Mouse (Mus musculus) CH12.LX (cell line): Measurements from ENCODE around the gene Prickle4. TPM values are rescaled to one million over a fixed set of nuclear protein-coding genes. Genes with fewer than 3 reads are reported as not detected.

Experiments
- DNase-seq: peaks from one replicate; pipeline ENCODE4 v3.0.0-alpha.2; 2013; ENCODE audit errors: extremely low read depth
- H3K27ac ChIP-seq: 2 replicates; pipeline ENCODE4 v1.5.1; 2012; ENCODE audit warnings: low read depth, mild to moderate bottlenecking, control low read depth, moderate library complexity; ENCODE audit not compliant: insufficient read depth
- H3K27me3 ChIP-seq: replicated peaks from 2 replicates; pipeline ENCODE3; 2012; ENCODE audit warnings: inconsistent platforms
- H3K36me3 ChIP-seq, 2 experiments: replicated peaks in 1 of 2; 2 replicates each; pipeline versions ENCODE3 to v1.6.1; 2012; ENCODE audit warnings: inconsistent platforms in 1 of 2, low read length in 1 of 2, mild to moderate bottlenecking in 1 of 2, mixed read lengths in 1 of 2, moderate library complexity in 1 of 2; ENCODE audit not compliant: control insufficient read depth in 1 of 2, insufficient read depth in 1 of 2
- H3K4me1 ChIP-seq, 2 experiments: 2 replicates each; pipeline ENCODE4 v1.6.1; 2012; ENCODE audit warnings: inconsistent platforms in 1 of 2, moderate library complexity in 1 of 2; ENCODE audit not compliant: insufficient read depth in 2 of 2, control insufficient read depth in 1 of 2
- H3K4me2 ChIP-seq: 2 replicates; pipeline ENCODE4 v1.6.1; 2012; ENCODE audit warnings: low read depth, mild to moderate bottlenecking, control low read depth; ENCODE audit not compliant: poor library complexity, insufficient read depth, severe bottlenecking
- H3K4me3 ChIP-seq, 3 experiments: fragments of 150-350 bp in 1 of 3; sonication (generic) in 1 of 3; replicated peaks in 1 of 3; 2 replicates each; pipeline versions ENCODE3 to v1.5.1; 2011 to 2012; ENCODE audit warnings: low read depth in 2 of 3, low read length in 2 of 3, mild to moderate bottlenecking in 2 of 3, moderate library complexity in 2 of 3, control low read depth in 1 of 3, improper control_type of control experiment in 1 of 3, inconsistent platforms in 1 of 3, mixed read lengths in 1 of 3; ENCODE audit not compliant: poor library complexity in 1 of 3
- H3K79me2 ChIP-seq: replicated peaks from 2 replicates; pipeline ENCODE4 v1.6.1; 2012; ENCODE audit warnings: mild to moderate bottlenecking, moderate library complexity; ENCODE audit not compliant: control insufficient read depth, poor library complexity, insufficient read depth, severe bottlenecking; ENCODE audit errors: extremely low read depth
- H3K9ac ChIP-seq: 2 replicates; pipeline ENCODE4 v1.6.1; 2012; ENCODE audit warnings: low read depth, mild to moderate bottlenecking, control low read depth, moderate library complexity; ENCODE audit not compliant: insufficient read depth
- H3K9me3 ChIP-seq: replicated peaks from 2 replicates; pipeline ENCODE3; 2012; ENCODE audit warnings: low read length, inconsistent platforms, mixed read lengths
- BHLHE40 ChIP-seq: IDR thresholded peaks from 2 replicates; pipeline ENCODE4 v1.6.1; 2011; ENCODE audit warnings: mild to moderate bottlenecking, low read depth, low read length, improper control_type of control experiment
- CHD2 ChIP-seq: IDR thresholded peaks from 2 replicates; pipeline ENCODE4 v1.6.1; 2011; ENCODE audit warnings: low read length, improper control_type of control experiment
- CTCF ChIP-seq, 2 experiments: IDR thresholded peaks in 1 of 2; conservative IDR thresholded peaks in 1 of 2; 2 replicates each; pipeline ENCODE4 v1.5.1; 2011 to 2012; ENCODE audit warnings: low read depth in 2 of 2, low read length in 2 of 2, improper control_type of control experiment in 1 of 2, inconsistent platforms in 1 of 2, mild to moderate bottlenecking in 1 of 2, moderate library complexity in 1 of 2
- E2F4 ChIP-seq: IDR thresholded peaks from 2 replicates; pipeline ENCODE4 v1.6.1; 2011; ENCODE audit warnings: low read depth, low read length, improper control_type of control experiment; ENCODE audit not compliant: insufficient replicate concordance
- GABPA ChIP-seq: IDR thresholded peaks from 2 replicates; pipeline ENCODE4 v1.6.1; 2012; ENCODE audit warnings: low read depth, low read length, improper control_type of control experiment, inconsistent platforms; ENCODE audit not compliant: insufficient replicate concordance
- HCFC1 ChIP-seq: IDR thresholded peaks from 2 replicates; pipeline ENCODE4 v1.6.1; 2012; ENCODE audit warnings: low read depth, mild to moderate bottlenecking, inconsistent platforms, low read length, improper control_type of control experiment
- JUN ChIP-seq: IDR thresholded peaks from 2 replicates; pipeline ENCODE4 v1.6.1; 2011; ENCODE audit warnings: low read depth, mild to moderate bottlenecking, low read length, improper control_type of control experiment, moderate library complexity; ENCODE audit not compliant: insufficient read depth
- JUND ChIP-seq: conservative IDR thresholded peaks from 2 replicates; pipeline ENCODE4 v1.6.1; 2011; ENCODE audit warnings: low read depth, low read length, improper control_type of control experiment
- KAT2A ChIP-seq: IDR thresholded peaks from 2 replicates; pipeline ENCODE4 v1.6.1; 2012; ENCODE audit warnings: low read length, improper control_type of control experiment, inconsistent platforms; ENCODE audit not compliant: insufficient replicate concordance
- MAX ChIP-seq: IDR thresholded peaks from 2 replicates; pipeline ENCODE4 v1.6.1; 2011; ENCODE audit warnings: low read length, improper control_type of control experiment
- MAZ ChIP-seq: IDR thresholded peaks from 2 replicates; pipeline ENCODE4 v1.6.1; 2012; ENCODE audit warnings: low read depth, mild to moderate bottlenecking, inconsistent platforms, low read length, improper control_type of control experiment, moderate library complexity
- MYC ChIP-seq: IDR thresholded peaks from 2 replicates; pipeline ENCODE4 v1.6.1; 2011; ENCODE audit warnings: low read depth, mild to moderate bottlenecking, improper control_type of control experiment, low read length
- NELFE ChIP-seq: IDR thresholded peaks from 2 replicates; pipeline ENCODE4 v1.6.1; 2011; ENCODE audit warnings: low read depth, low read length, improper control_type of control experiment
- NRF1 ChIP-seq: IDR thresholded peaks from 2 replicates; pipeline ENCODE4 v1.6.1; 2014; ENCODE audit warnings: low read depth, mild to moderate bottlenecking, inconsistent platforms, low read length, improper control_type of control experiment, moderate library complexity
- PAX5 ChIP-seq: IDR thresholded peaks from 2 replicates; pipeline ENCODE4 v1.6.1; 2012; ENCODE audit warnings: low read length, inconsistent platforms, mixed read lengths
- POLR2A ChIP-seq: IDR thresholded peaks from 2 replicates; pipeline ENCODE4 v1.6.1; 2011; ENCODE audit warnings: low read depth, mild to moderate bottlenecking, improper control_type of control experiment, low read length
- POLR2AphosphoS2 ChIP-seq: IDR thresholded peaks from 2 replicates; pipeline ENCODE4 v1.6.1; 2011; ENCODE audit warnings: low read depth, low read length, improper control_type of control experiment
- TCF12 ChIP-seq: IDR thresholded peaks from 2 replicates; pipeline ENCODE4 v1.6.1; 2014; ENCODE audit warnings: low read depth, mild to moderate bottlenecking, inconsistent platforms, low read length, improper control_type of control experiment
- ZC3H11A ChIP-seq: IDR thresholded peaks from 2 replicates; pipeline ENCODE4 v1.6.1; 2012; ENCODE audit warnings: low read depth, mild to moderate bottlenecking, inconsistent platforms, low read length, improper control_type of control experiment
- ZMIZ1 ChIP-seq: IDR thresholded peaks from 2 replicates; pipeline ENCODE4 v1.6.1; 2012; ENCODE audit warnings: low read depth, mild to moderate bottlenecking, inconsistent platforms, low read length, improper control_type of control experiment
- ZNF384 ChIP-seq: IDR thresholded peaks from 2 replicates; pipeline ENCODE4 v1.6.1; 2012; ENCODE audit warnings: low read depth, low read length, improper control_type of control experiment, inconsistent platforms
- dilution Hi-C: fragments of 300-500 bp; cut with MboI; formaldehyde crosslinking; loops from 2 replicates; pipeline ENCODE4 v1.14.3; 2020; ENCODE audit warnings: low sequenced_read_pairs; ENCODE audit not compliant: extremely low pct_unique_long_range_greater_than_20kb, extremely low pct_ligation_motif_present
- in situ Hi-C: fragments of 300-500 bp; cut with MboI; formaldehyde crosslinking; loops from 3 replicates; pipeline ENCODE4 v1.14.3; 2019; ENCODE audit warnings: low sequenced_read_pairs, low pct_ligation_motif_present, low pct_unique_long_range_greater_than_20kb, mixed read lengths
- polyA plus RNA-seq: library from polyadenylated mRNA; unstranded; fragments of >175 nt; gene quantifications from 2 replicates; pipeline ENCODE4 v1.2.1, GENCODE M21; 2012; ENCODE audit warnings: low read depth; ENCODE audit not compliant: insufficient read length
- total RNA-seq, 2 experiments: library from RNA; depleted of rRNA; stranded (reverse); fragments of 300-350 nt in 1 of 2; fragments of >200 nt in 1 of 2; gene quantifications; 2 replicates each; pipeline ENCODE4 v1.2.3; 2012 to 2014

Gene Prickle4
- total and polyA plus RNA-seq, 3 experiments = 0.29 to 0.30 TPM; not detected in 1

DNA sequence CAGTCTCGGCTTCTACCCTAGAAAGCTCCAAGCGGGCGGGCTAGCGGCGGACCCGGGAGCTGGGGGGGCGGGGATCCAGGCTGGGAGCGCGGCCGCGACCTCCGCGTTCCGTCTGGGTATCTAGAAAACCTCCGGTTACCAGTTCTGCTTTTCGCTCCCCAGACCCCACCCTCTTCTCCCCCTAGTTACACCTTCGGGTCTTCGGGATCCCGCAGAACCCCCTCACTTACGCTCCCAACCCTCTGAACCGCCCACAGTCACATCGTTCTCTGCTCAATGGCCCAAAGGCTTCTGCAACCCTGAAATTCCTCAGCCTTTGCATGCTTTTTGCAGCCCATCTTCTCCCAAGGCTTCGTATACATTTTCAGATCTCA, 788 bp upstream of the Prickle4 start:
- H3K36me3 ChIP-seq = peaks cover 0 to 4% of the 10 kb centered on the region in 2 experiments
- peak overlapping the region; percentile 34 to 74 (median 61) for H3K4me3 ChIP-seq
- H3K4me1 ChIP-seq = peaks cover 0 to 12% of the 10 kb centered on the region in 2 experiments; a peak in 2 of 4 replicates
- in situ Hi-C loops = no loop called here
- TF ChIP-seq CTCF (conservative IDR thresholded peaks at IDR 0.05 in 1 of 2, IDR thresholded peaks at IDR 0.05 in 1 of 2; ENCODE audit: low read depth in 2 of 2, low read length in 2 of 2) (no peak), GABPA (no peak), MAZ (no peak), BHLHE40 (no peak), NELFE (no peak), NRF1 (no peak), ZNF384 (no peak), MYC (no peak), TCF12 (no peak), ZMIZ1 (no peak), JUND (no peak), POLR2A (no peak), CHD2 (no peak), ZC3H11A (no peak), HCFC1 (no peak), POLR2AphosphoS2 (no peak)
- H3K9me3 ChIP-seq = no peaks in the 10 kb centered on the region
- no peak for DNase-seq
- H3K27me3 ChIP-seq = peaks cover 71% of the 10 kb centered on the region
- peak overlapping the region; percentile 83 for H3K4me2 ChIP-seq
- dilution Hi-C loops = no loop called here
- no peak overlapping the region for H3K27ac ChIP-seq
- H3K79me2 ChIP-seq = no peaks in the 10 kb centered on the region
- peak overlapping the region; percentile 98 for H3K9ac ChIP-seq

DNA sequence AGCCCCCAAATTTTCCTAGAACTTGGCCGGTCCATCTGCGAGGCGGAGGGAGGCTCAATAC, 264 bp downstream of the Prickle4 start, which contains the start of gene Gm21981:
Gm21981 (minus strand) TSS at position 14 of the 61 bp plus-strand sequence.
- peak within 1 kb of the TSS; percentile 83 for H3K4me2 ChIP-seq
- no peak within 1 kb of the TSS for H3K27ac ChIP-seq
- dilution Hi-C loops = no loop called here
- peak within 1 kb of the TSS; percentile 34 to 74 (median 61) for H3K4me3 ChIP-seq
- no peaks in the 10 kb centered on the region for H3K36me3 ChIP-seq
- in situ Hi-C loops = no loop called here
- no peak for DNase-seq
- H3K27me3 ChIP-seq = peaks cover 80% of the 10 kb centered on the region
- H3K9ac ChIP-seq = peak within 1 kb of the TSS; percentile 98
- no peaks in the 10 kb centered on the region for H3K79me2 ChIP-seq
- no peak for TF ChIP-seq PAX5
- TF ChIP-seq MAX = no peak
- no peak for TF ChIP-seq E2F4
- TF ChIP-seq JUN = no peak
- TF ChIP-seq KAT2A = no peak
- TF ChIP-seq MYC = no peak
- peaks cover 2 to 12% of the 10 kb centered on the region in 2 experiments; a peak in 3 of 4 replicates for H3K4me1 ChIP-seq
- no peaks in the 10 kb centered on the region for H3K9me3 ChIP-seq
